ENCODE assay signal across 11 mouse cellular contexts in genomic region chr16:11201740-11202394, GRCm38 (mm10). TPM values are rescaled to one million over a fixed set of nuclear protein-coding genes. Genes with fewer than 3 reads are reported as not detected.
DNase-seq lines count a peak whose midpoint lies in the region; ATAC-seq lines count a peak whose summit lies in the region.
"Had no signal": no experiment of that assay in that cellular context is flagged by ENCODE, and none has a peak within 500 bp of the region (broad histone marks: within the 10 kb centered on the region; RNA-seq: fewer than 3 reads in every experiment).

No protein-coding gene starts in this region.

- H3K4me2 ChIP-seq in lung, embryonic 16.5 days (ENCODE audit: low read depth, low read length), result peak overlapping the region; percentile 93
- peak overlapping the region; percentile 85 for H3K4me2 ChIP-seq in forebrain, embryonic 11.5 days (ENCODE audit: low read depth, low read length, severe bottlenecking)
- H3K4me2 ChIP-seq in limb, embryonic 12.5 days, result peak overlapping the region; percentile 91
- H3K4me2 ChIP-seq in stomach, embryonic 14.5 days (replicated peaks; ENCODE audit: low read depth, low read length), result peak overlapping the region; percentile 97

- no peaks in the 10 kb centered on the region for H3K27me3 ChIP-seq in lung, embryonic 16.5 days (ENCODE audit: control insufficient read depth, insufficient read depth, low read depth, low read length)
- H3K27me3 ChIP-seq in forebrain, embryonic 11.5 days (ENCODE audit: control insufficient read depth, insufficient read depth, low read length), result no peaks in the 10 kb centered on the region
- no peaks in the 10 kb centered on the region for H3K27me3 ChIP-seq in limb, embryonic 12.5 days
- H3K27me3 ChIP-seq in stomach, embryonic 14.5 days (ENCODE audit: control insufficient read depth, insufficient read depth, low read length), result no peaks in the 10 kb centered on the region

- no peak overlapping the region for H3K27ac ChIP-seq in lung, embryonic 16.5 days (ENCODE audit: low read length)
- no peak overlapping the region for H3K27ac ChIP-seq in forebrain, embryonic 11.5 days (ENCODE audit: low read depth, low read length)
- H3K27ac ChIP-seq in limb, embryonic 12.5 days, result no peak overlapping the region
- H3K27ac ChIP-seq in stomach, embryonic 14.5 days (ENCODE audit: low read length), result no peak overlapping the region

- H3K36me3 ChIP-seq in lung, embryonic 16.5 days (ENCODE audit: control insufficient read depth, insufficient read depth, low read length), result peaks cover 26% of the 10 kb centered on the region
- peaks cover 9% of the 10 kb centered on the region; the same call in 1 of the 2 replicates for H3K36me3 ChIP-seq in forebrain, embryonic 11.5 days (ENCODE audit: control insufficient read depth, insufficient read depth, low read length)
- H3K36me3 ChIP-seq in limb, embryonic 12.5 days, result peaks cover 59% of the 10 kb centered on the region
- H3K36me3 ChIP-seq in stomach, embryonic 14.5 days (ENCODE audit: control insufficient read depth, insufficient read depth, low read length), result peaks cover 42% of the 10 kb centered on the region

- no peaks in the 10 kb centered on the region for H3K9me3 ChIP-seq in lung, embryonic 16.5 days (ENCODE audit: control insufficient read depth, low read length)
- H3K9me3 ChIP-seq in forebrain, embryonic 11.5 days (ENCODE audit: control insufficient read depth, low read length), result no peaks in the 10 kb centered on the region
- no peaks in the 10 kb centered on the region for H3K9me3 ChIP-seq in limb, embryonic 12.5 days
- H3K9me3 ChIP-seq in stomach, embryonic 14.5 days (ENCODE audit: control insufficient read depth, low read depth, low read length), result no peaks in the 10 kb centered on the region

- no peak for DNase-seq in lung, postnatal 25 days (ENCODE audit: low spot score)
- DNase-seq in forebrain, embryonic 11.5 days (ENCODE audit: low spot score), result peak; percentile 19
- no peak for DNase-seq in adrenal gland, adult (ENCODE audit: inconsistent age in 2 of 2, low spot score in 1 of 2)
- DNase-seq in cerebellum, adult 18-20 months, result no peak
- no peak for DNase-seq in adrenal gland, postnatal 14 days
- DNase-seq: adrenal gland, adult 8-10 months; gastrocnemius, postnatal 36 days; thymus, postnatal 14 days had no signal

- 61% methylated on average over 6 of the region's 6 CpGs for WGBS in lung, embryonic 16.5 days
- 70% methylated on average over 6 of the region's 6 CpGs for WGBS in forebrain, embryonic 11.5 days
- WGBS in limb, embryonic 12.5 days, result 68% methylated on average over 6 of the region's 6 CpGs
- WGBS in stomach, embryonic 14.5 days, result 71% methylated on average over 6 of the region's 6 CpGs

- H3K4me1 ChIP-seq in lung, embryonic 16.5 days (replicated peaks; ENCODE audit: control insufficient read depth, insufficient read depth, low read length), result peaks cover 15% of the 10 kb centered on the region
- H3K4me1 ChIP-seq in forebrain, embryonic 11.5 days (replicated peaks; ENCODE audit: control insufficient read depth, insufficient read depth, low read length), result peaks cover 5% of the 10 kb centered on the region
- H3K4me1 ChIP-seq in limb, embryonic 12.5 days (replicated peaks), result peaks cover 32% of the 10 kb centered on the region
- peaks cover 12% of the 10 kb centered on the region for H3K4me1 ChIP-seq in stomach, embryonic 14.5 days (ENCODE audit: control insufficient read depth, insufficient read depth, low read length)

- no peak for ATAC-seq in lung, embryonic 16.5 days (ENCODE audit: low read depth)
- ATAC-seq in forebrain, embryonic 11.5 days (replicated peaks; ENCODE audit: low FRiP score), result no peak
- ATAC-seq in limb, embryonic 12.5 days (ENCODE audit: insufficient number of reproducible peaks, insufficient read depth, low FRiP score, low TSS enrichment, low read depth), result no peak
- ATAC-seq in stomach, embryonic 14.5 days (ENCODE audit: insufficient number of reproducible peaks, insufficient read depth, low FRiP score, low read depth), result no peak

- peak overlapping the region; percentile 88 for H3K4me3 ChIP-seq in lung, embryonic 16.5 days (ENCODE audit: low read length)
- H3K4me3 ChIP-seq in forebrain, embryonic 11.5 days (ENCODE audit: low read depth, low read length), result peak overlapping the region; percentile 72
- peak overlapping the region; percentile 84 for H3K4me3 ChIP-seq in limb, embryonic 12.5 days (replicated peaks)
- H3K4me3 ChIP-seq in stomach, embryonic 14.5 days (ENCODE audit: low read depth, low read length), result peak overlapping the region; percentile 89

- H3K9ac ChIP-seq in lung, embryonic 16.5 days (ENCODE audit: low read length), result peak overlapping the region; percentile 92
- H3K9ac ChIP-seq in forebrain, embryonic 11.5 days (ENCODE audit: low read length), result peak overlapping the region; percentile 86; the same call in 1 of the 2 replicates
- peak overlapping the region; percentile 91; the same call in 1 of the 2 replicates for H3K9ac ChIP-seq in limb, embryonic 12.5 days (replicated peaks)
- H3K9ac ChIP-seq in stomach, embryonic 14.5 days (replicated peaks; ENCODE audit: low read depth, low read length), result peak overlapping the region; percentile 86; the same call in 1 of the 2 replicates

RNA-seq across cellular contexts. Expression of gene Rsl1d1, which starts 1.3 kb away (rescaled TPM):
- polyA plus RNA-seq in lung, embryonic 16.5 days (2015; fragmentation: Nextera tagmentation; extraction: Ambion mirVana), result 138 and 144 TPM in 2 replicates
- polyA plus RNA-seq in forebrain, embryonic 11.5 days (2014; fragmentation: Nextera tagmentation; extraction: Ambion mirVana), result 254 and 263 TPM in 2 replicates
- 224 and 225 TPM in 2 replicates for polyA plus RNA-seq in limb, embryonic 12.5 days (2016; fragmentation: Nextera tagmentation; extraction: Ambion mirVana)
- 181 and 183 TPM in 2 replicates for polyA plus RNA-seq in stomach, embryonic 14.5 days (2014; fragmentation: Nextera tagmentation; extraction: Ambion mirVana)
- total RNA-seq in adrenal gland, postnatal 14 days (2021), result 78.6 and 81.6 TPM in 2 replicates

RNA-seq across cellular contexts. Expression of gene Zc3h7a, which starts 25.7 kb away (rescaled TPM):
- 107 and 109 TPM in 2 replicates for polyA plus RNA-seq in lung, embryonic 16.5 days (2015; fragmentation: Nextera tagmentation; extraction: Ambion mirVana)
- 91.2 and 100 TPM in 2 replicates for polyA plus RNA-seq in forebrain, embryonic 11.5 days (2014; fragmentation: Nextera tagmentation; extraction: Ambion mirVana)
- 98.3 and 101 TPM in 2 replicates for polyA plus RNA-seq in limb, embryonic 12.5 days (2016; fragmentation: Nextera tagmentation; extraction: Ambion mirVana)
- polyA plus RNA-seq in stomach, embryonic 14.5 days (2014; fragmentation: Nextera tagmentation; extraction: Ambion mirVana), result 113 and 116 TPM in 2 replicates
- 63.3 and 78.2 TPM in 2 replicates for total RNA-seq in adrenal gland, postnatal 14 days (2021)

RNA-seq across cellular contexts. Expression of gene Gspt1, which starts 52.3 kb away (rescaled TPM):
- 57.5 and 60.1 TPM in 2 replicates for polyA plus RNA-seq in lung, embryonic 16.5 days (2015; fragmentation: Nextera tagmentation; extraction: Ambion mirVana)
- polyA plus RNA-seq in forebrain, embryonic 11.5 days (2014; fragmentation: Nextera tagmentation; extraction: Ambion mirVana), result 107 and 111 TPM in 2 replicates
- 106 and 113 TPM in 2 replicates for polyA plus RNA-seq in limb, embryonic 12.5 days (2016; fragmentation: Nextera tagmentation; extraction: Ambion mirVana)
- polyA plus RNA-seq in stomach, embryonic 14.5 days (2014; fragmentation: Nextera tagmentation; extraction: Ambion mirVana), result 79.1 and 79.8 TPM in 2 replicates
- total RNA-seq in adrenal gland, postnatal 14 days (2021), result 122 and 133 TPM in 2 replicates
